Mouse (Mus musculus): ENCODE data around the gene Iqsec1.

DNA sequence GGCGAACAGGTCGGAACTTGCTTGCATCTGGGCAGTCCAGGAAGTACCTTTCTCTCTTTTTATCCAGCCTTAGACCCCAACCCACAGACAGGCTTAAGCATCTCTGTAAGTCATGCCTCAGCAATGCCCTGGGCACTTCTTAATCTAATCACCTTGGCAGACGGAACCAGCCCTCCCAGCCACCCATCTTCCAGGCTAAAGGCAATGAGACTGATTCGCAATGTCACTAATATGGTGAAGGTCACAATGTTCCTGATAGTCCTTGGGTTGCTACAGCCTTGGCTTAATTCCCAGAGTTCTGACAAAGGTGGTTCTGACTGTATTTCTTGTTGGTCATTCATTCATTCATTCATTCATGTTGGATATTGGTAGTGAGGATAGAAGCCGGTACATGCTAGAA lies 378.2 kb downstream of the Iqsec1 start:
- TF ChIP-seq CTCF (conservative IDR thresholded peaks at IDR 0.05; ENCODE audit: low read length) (no peak), NANOG (IDR thresholded peaks at IDR 0.05; ENCODE audit: borderline replicate concordance, low read length) (no peak)
